Mouse (Mus musculus): ENCODE data around the gene Zc3hc1.

DNA sequence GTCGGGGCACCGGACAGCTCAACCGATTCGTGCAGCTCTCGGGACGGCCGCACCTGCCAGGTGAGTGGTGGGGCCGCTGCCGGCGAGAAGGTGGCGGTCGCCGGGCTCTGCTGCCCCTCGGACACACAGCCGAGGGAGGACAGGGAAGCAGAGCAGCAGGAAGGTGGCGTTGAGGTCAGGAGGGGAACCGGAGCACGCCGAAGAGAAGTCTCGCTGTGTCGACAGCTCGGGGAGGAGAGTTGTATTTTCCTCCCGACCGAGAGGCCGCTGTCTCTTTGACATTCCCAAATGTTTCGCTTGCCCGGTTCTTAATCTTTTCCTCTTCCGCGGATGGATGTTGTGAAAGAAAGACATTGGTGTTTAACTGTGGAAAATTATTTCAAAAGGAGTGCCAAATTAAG is 11.3 kb upstream of the Zc3hc1 start:
- TF ChIP-seq CTCF (IDR thresholded peaks at IDR 0.05; ENCODE audit: control insufficient read depth, insufficient read depth, insufficient read length) = no peak
- no peak for TF ChIP-seq USF1 (IDR thresholded peaks at IDR 0.05; ENCODE audit: low read depth)
- no peak for TF ChIP-seq MAX (IDR thresholded peaks at IDR 0.05)

Data from C2C12 (cell line).